Mouse (Mus musculus) heart, adult 2 months (tissue): ENCODE results near the gene Elovl6.

Source experiments
- CTCF ChIP-seq: fragments of 200-600 bp; IDR thresholded peaks from 2 replicates; pipeline ENCODE4 v1.8.1; 2022; ENCODE audit warnings: antibody characterized with exemption, mild to moderate bottlenecking, moderate library complexity
- EP300 ChIP-seq: fragments of 200-500 bp; IDR thresholded peaks from 2 replicates; pipeline ENCODE4 v1.6.1; 2011; ENCODE audit warnings: low read depth, low read length, control low read depth; ENCODE audit not compliant: insufficient read depth

GRCm38 (mm10) chr3:129650293-129650612, 118.1 kb downstream of the Elovl6 start:
- TF ChIP-seq CTCF (no peak), EP300 (no peak)
